Mouse (Mus musculus): Measurements from ENCODE around the gene Ppp2r5c. TPM values are rescaled to one million over a fixed set of nuclear protein-coding genes. Genes with fewer than 3 reads are reported as not detected.

Gene Ppp2r5c
- total and polyA plus RNA-seq, 2 experiments from 2014 or later: 104 to 118 TPM

DNA sequence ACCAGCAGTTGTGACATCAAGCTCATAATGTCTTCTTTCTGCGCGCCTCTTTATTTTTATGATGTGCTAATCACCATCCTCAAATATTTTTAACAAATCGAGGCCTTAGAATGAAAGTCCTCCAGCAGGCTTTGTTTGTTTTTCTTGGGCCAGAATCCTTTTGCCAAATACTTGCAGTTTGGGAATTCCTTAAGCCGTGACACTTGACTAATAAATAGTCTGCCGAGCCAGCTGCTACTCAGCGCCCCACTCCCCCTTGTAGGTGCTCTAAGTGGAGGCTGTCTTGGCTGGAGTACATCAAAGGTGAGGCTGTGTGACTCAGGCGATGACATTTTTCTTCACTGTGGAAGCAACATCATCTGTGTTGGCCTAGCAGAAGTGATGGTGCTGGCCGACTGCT, 27.6 kb downstream of the Ppp2r5c start:
- 61% methylated on average over 8 of the region's 8 CpGs for WGBS

DNA sequence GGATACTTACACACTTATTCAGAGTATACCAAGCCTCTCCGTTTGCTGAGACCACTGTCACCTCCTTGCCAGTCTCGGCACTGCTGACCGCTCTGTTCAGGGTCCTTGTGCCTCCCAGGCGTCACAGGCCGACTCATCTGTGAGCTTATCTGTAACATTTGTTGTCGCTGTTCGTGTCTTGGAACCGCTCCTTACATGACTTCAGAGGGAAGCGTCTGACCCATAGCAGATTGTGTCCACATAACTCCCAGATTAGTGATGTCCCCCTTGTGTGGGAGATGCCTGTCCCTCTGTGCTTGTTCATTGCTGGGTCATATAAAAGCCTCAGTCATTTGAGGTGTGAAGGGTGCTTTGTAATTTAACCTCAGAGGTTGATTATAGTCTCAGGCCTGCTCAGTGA, 29.6 kb downstream of the Ppp2r5c start:
- no peak for ATAC-seq (ENCODE audit: insufficient read depth, low read depth)
- 47% methylated on average over 9 of the region's 9 CpGs for WGBS

More for the DNA sequence above, 27.6 kb downstream of the Ppp2r5c start:
- ATAC-seq (ENCODE audit: insufficient read depth, low read depth) (no peak), DNase-seq (ENCODE audit: low spot score) (no peak)
- Histone ChIP-seq H3K27ac (ENCODE audit: low read depth) (no peak overlapping the region), H3K4me1 (ENCODE audit: control insufficient read depth, insufficient read depth) (0 out of 2 replicates have a peak, but pooled peaks cover 4% of the 10 kb centered on the region), H3K4me3 (ENCODE audit: low read depth, low read length) (no peak overlapping the region), H3K27me3 (ENCODE audit: control insufficient read depth, insufficient read depth, low read length) (no peaks in the 10 kb centered on the region), H3K36me3 (replicated peaks; ENCODE audit: control insufficient read depth, insufficient read depth, low read length) (no peaks in the 10 kb centered on the region), H3K9ac (replicated peaks; ENCODE audit: low read depth, low read length) (no peak overlapping the region), H3K9me3 (replicated peaks; ENCODE audit: control insufficient read depth, low read length) (no peaks in the 10 kb centered on the region), H3K4me2 (ENCODE audit: low read depth, low read length) (no peak overlapping the region)
- TF ChIP-seq EP300 (IDR thresholded peaks at IDR 0.05; ENCODE audit: low read depth) (no peak), CTCF (IDR thresholded peaks at IDR 0.05; ENCODE audit: low read depth) (no peak)

DNA sequence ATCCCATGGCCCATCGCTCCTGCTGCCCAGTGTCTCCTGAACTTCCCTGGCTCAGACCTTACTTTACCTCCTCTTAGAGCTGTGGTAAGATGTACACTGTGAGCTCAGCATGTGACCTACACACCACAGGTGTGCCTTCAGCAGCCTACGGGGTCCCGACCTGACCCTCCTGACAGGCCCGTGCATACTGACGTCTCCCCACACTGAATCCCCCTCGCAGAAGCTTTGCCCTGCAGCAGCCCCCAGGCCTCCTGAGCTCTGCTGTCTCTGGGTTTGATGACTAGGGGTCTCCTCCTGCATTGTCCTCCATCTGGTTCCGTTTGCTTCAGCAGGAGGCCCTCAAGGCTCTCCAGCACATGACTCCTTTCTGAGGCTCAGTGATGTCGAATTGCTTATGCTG, 31.0 kb downstream of the Ppp2r5c start:
- TF ChIP-seq EP300 (IDR thresholded peaks at IDR 0.05; ENCODE audit: low read depth) (no peak), CTCF (IDR thresholded peaks at IDR 0.05; ENCODE audit: low read depth) (no peak)
- ATAC-seq (ENCODE audit: insufficient read depth, low read depth) (no peak), DNase-seq (ENCODE audit: low spot score) (no peak)
- Histone ChIP-seq H3K4me1 (ENCODE audit: control insufficient read depth, insufficient read depth) (no peaks in the 10 kb centered on the region), H3K9me3 (replicated peaks; ENCODE audit: control insufficient read depth, low read length) (no peaks in the 10 kb centered on the region), H3K36me3 (replicated peaks; ENCODE audit: control insufficient read depth, insufficient read depth, low read length) (peaks cover 3% of the 10 kb centered on the region; the same call in 1 of the 2 replicates), H3K27me3 (ENCODE audit: control insufficient read depth, insufficient read depth, low read length) (no peaks in the 10 kb centered on the region), H3K27ac (ENCODE audit: low read depth) (peak overlapping the region; percentile 60; the same call in 1 of the 2 replicates), H3K4me2 (ENCODE audit: low read depth, low read length) (no peak overlapping the region), H3K9ac (replicated peaks; ENCODE audit: low read depth, low read length) (no peak overlapping the region; the same call in 1 of the 2 replicates), H3K4me3 (ENCODE audit: low read depth, low read length) (no peak overlapping the region)
- WGBS: 88% methylated on average over 8 of the region's 8 CpGs

More for the DNA sequence above, 29.6 kb downstream of the Ppp2r5c start:
- no peak for TF ChIP-seq EP300 (IDR thresholded peaks at IDR 0.05; ENCODE audit: low read depth)
- no peak for TF ChIP-seq CTCF (IDR thresholded peaks at IDR 0.05; ENCODE audit: low read depth)
- Histone ChIP-seq H3K9ac (replicated peaks; ENCODE audit: low read depth, low read length) (no peak overlapping the region), H3K27me3 (ENCODE audit: control insufficient read depth, insufficient read depth, low read length) (no peaks in the 10 kb centered on the region), H3K4me3 (ENCODE audit: low read depth, low read length) (no peak overlapping the region), H3K9me3 (replicated peaks; ENCODE audit: control insufficient read depth, low read length) (no peaks in the 10 kb centered on the region), H3K27ac (ENCODE audit: low read depth) (no peak overlapping the region), H3K36me3 (replicated peaks; ENCODE audit: control insufficient read depth, insufficient read depth, low read length) (0 out of 2 replicates have a peak, but pooled peaks cover 3% of the 10 kb centered on the region), H3K4me1 (ENCODE audit: control insufficient read depth, insufficient read depth) (no peaks in the 10 kb centered on the region), H3K4me2 (ENCODE audit: low read depth, low read length) (no peak overlapping the region)
- no peak for DNase-seq (ENCODE audit: low spot score)

DNA sequence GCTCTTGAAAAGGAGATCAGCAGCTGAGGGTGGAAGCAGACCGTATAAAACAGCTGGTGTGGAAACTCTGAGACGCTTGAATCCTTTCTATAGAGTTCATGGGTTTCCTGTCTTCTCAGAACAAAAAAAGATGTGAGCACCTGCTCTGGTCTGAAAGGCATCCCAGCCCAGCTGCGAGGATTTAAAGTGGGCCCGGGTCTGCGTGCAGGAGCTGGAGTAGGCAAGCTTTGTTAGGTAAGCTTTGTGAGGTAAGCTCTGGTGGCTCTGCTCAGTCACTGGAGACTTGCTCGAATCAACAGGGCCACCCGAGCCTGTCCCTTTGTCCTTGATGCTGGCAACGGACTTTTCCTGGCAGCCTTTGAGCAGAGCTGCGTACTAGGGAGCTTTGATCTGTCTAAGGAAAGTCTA, 31.7 kb downstream of the Ppp2r5c start:
- Histone ChIP-seq H3K4me1 (ENCODE audit: control insufficient read depth, insufficient read depth) (peaks cover 1% of the 10 kb centered on the region; the same call in 1 of the 2 replicates), H3K4me3 (ENCODE audit: low read depth, low read length) (no peak overlapping the region), H3K36me3 (replicated peaks; ENCODE audit: control insufficient read depth, insufficient read depth, low read length) (peaks cover 3% of the 10 kb centered on the region; the same call in 1 of the 2 replicates), H3K4me2 (ENCODE audit: low read depth, low read length) (no peak overlapping the region), H3K27ac (ENCODE audit: low read depth) (peak overlapping the region; percentile 60), H3K27me3 (ENCODE audit: control insufficient read depth, insufficient read depth, low read length) (no peaks in the 10 kb centered on the region), H3K9ac (replicated peaks; ENCODE audit: low read depth, low read length) (peak overlapping the region; percentile 6; the same call in 1 of the 2 replicates), H3K9me3 (replicated peaks; ENCODE audit: control insufficient read depth, low read length) (no peaks in the 10 kb centered on the region)
- 57% methylated on average over 9 of the region's 9 CpGs for WGBS
- TF ChIP-seq EP300 (IDR thresholded peaks at IDR 0.05; ENCODE audit: low read depth) (no peak), CTCF (IDR thresholded peaks at IDR 0.05; ENCODE audit: low read depth) (no peak)
- DNase-seq (ENCODE audit: low spot score): no peak
- ATAC-seq (ENCODE audit: insufficient read depth, low read depth): peak; percentile 70

DNA sequence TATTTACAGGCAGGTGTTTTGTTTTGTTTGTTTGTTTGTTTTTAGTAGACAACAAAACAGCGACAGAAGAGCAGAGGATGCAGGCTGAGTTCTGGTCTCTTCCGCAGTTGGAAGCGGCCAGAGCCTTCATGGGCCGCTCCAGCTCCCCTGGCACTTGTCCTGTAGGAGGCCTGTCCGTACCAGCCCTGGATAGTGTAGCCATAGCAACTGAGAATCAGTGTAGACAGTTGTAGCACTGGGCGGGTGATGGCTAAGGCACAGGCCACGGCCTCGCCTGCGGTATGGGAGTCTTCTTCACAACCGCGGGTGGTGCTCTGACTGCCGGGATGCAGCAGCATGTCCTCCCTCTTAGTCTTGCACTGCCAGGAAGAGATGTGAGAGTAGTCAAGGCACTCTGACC, 32.3 kb downstream of the Ppp2r5c start:
- H3K9ac ChIP-seq (replicated peaks; ENCODE audit: low read depth, low read length): no peak overlapping the region
- H3K27ac ChIP-seq (ENCODE audit: low read depth): peak overlapping the region; percentile 60
- peaks cover 3% of the 10 kb centered on the region; the same call in 1 of the 2 replicates for H3K36me3 ChIP-seq (replicated peaks; ENCODE audit: control insufficient read depth, insufficient read depth, low read length)

DNA sequence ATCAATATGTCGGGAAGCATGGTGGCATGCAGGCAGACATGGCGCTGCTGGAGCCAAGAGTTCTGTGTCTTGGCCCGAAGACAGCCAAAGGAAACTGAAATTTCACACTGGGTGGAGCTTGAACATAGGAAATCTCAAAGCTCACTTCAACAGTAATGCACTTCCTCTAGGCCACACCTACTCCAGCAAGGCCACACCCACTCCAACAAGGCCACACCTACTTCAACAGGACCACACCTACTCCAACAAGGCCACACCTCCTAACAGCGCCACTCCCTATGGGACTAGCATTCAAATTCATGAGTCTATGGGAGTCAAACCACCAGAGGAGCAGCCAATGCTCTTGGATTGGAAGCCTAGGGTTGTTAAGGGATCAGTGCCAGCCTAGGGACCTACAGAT, 33.8 kb downstream of the Ppp2r5c start:
- WGBS: 77% methylated on average over 4 of the region's 4 CpGs
- H3K4me1 ChIP-seq (ENCODE audit: control insufficient read depth, insufficient read depth): peaks cover 11% of the 10 kb centered on the region
- peaks cover 3% of the 10 kb centered on the region; the same call in 1 of the 2 replicates for H3K36me3 ChIP-seq (replicated peaks; ENCODE audit: control insufficient read depth, insufficient read depth, low read length)
- no peak overlapping the region for H3K4me2 ChIP-seq (ENCODE audit: low read depth, low read length)
- no peak overlapping the region for H3K4me3 ChIP-seq (ENCODE audit: low read depth, low read length)
- H3K9ac ChIP-seq (replicated peaks; ENCODE audit: low read depth, low read length): no peak overlapping the region
- H3K27me3 ChIP-seq (ENCODE audit: control insufficient read depth, insufficient read depth, low read length): no peaks in the 10 kb centered on the region
- ATAC-seq (ENCODE audit: insufficient read depth, low read depth): no peak
- no peak overlapping the region for H3K27ac ChIP-seq (ENCODE audit: low read depth)
- no peaks in the 10 kb centered on the region for H3K9me3 ChIP-seq (replicated peaks; ENCODE audit: control insufficient read depth, low read length)
- no peak for TF ChIP-seq EP300 (IDR thresholded peaks at IDR 0.05; ENCODE audit: low read depth)
- TF ChIP-seq CTCF (IDR thresholded peaks at IDR 0.05; ENCODE audit: low read depth): no peak
- no peak for DNase-seq (ENCODE audit: low spot score)

More for the DNA sequence above, 32.3 kb downstream of the Ppp2r5c start:
- H3K4me1 ChIP-seq (ENCODE audit: control insufficient read depth, insufficient read depth): peaks cover 7% of the 10 kb centered on the region
- H3K4me3 ChIP-seq (ENCODE audit: low read depth, low read length): no peak overlapping the region
- H3K4me2 ChIP-seq (ENCODE audit: low read depth, low read length): no peak overlapping the region
- 61% methylated on average over 12 of the region's 12 CpGs for WGBS
- peak; percentile 71 for ATAC-seq (ENCODE audit: insufficient read depth, low read depth)
- no peaks in the 10 kb centered on the region for H3K9me3 ChIP-seq (replicated peaks; ENCODE audit: control insufficient read depth, low read length)
- no peak for DNase-seq (ENCODE audit: low spot score)
- H3K27me3 ChIP-seq (ENCODE audit: control insufficient read depth, insufficient read depth, low read length): no peaks in the 10 kb centered on the region
- TF ChIP-seq CTCF (IDR thresholded peaks at IDR 0.05; ENCODE audit: low read depth) (no peak), EP300 (IDR thresholded peaks at IDR 0.05; ENCODE audit: low read depth) (no peak)

Data from heart, postnatal 0 days (tissue).